Mouse (Mus musculus) hindbrain, embryonic 12.5 days (tissue): ENCODE measurements around the gene Anxa8. TPM values are rescaled to one million over a fixed set of nuclear protein-coding genes. Genes with fewer than 3 reads are reported as not detected.

ENCODE experiments used
- ATAC-seq: fragments of 200-750 bp; cut with Nextera tagmentation; 2 replicates; pipeline ENCODE4 v1.8.0; 2017; ENCODE audit warnings: moderate TSS enrichment; ENCODE audit not compliant: low FRiP score
- H3K27ac ChIP-seq: fragments of 300-500 bp; sonication (generic); 2 replicates; pipeline ENCODE4 v1.5.1; 2016; ENCODE audit warnings: mild to moderate bottlenecking
- H3K27me3 ChIP-seq: fragments of 300-500 bp; sonication (generic); 2 replicates; pipeline ENCODE4 v1.6.1; 2016; ENCODE audit warnings: mild to moderate bottlenecking
- H3K36me3 ChIP-seq: fragments of 300-500 bp; sonication (generic); 2 replicates; pipeline ENCODE4 v1.6.1; 2016; ENCODE audit warnings: mild to moderate bottlenecking
- H3K4me1 ChIP-seq: fragments of 300-500 bp; sonication (generic); 2 replicates; pipeline ENCODE4 v1.6.1; 2016
- H3K4me2 ChIP-seq: fragments of 300-500 bp; sonication (generic); replicated peaks from 2 replicates; pipeline ENCODE4 v1.6.1; 2016; ENCODE audit warnings: mild to moderate bottlenecking
- H3K4me3 ChIP-seq: fragments of 300-500 bp; sonication (generic); 2 replicates; pipeline ENCODE4 v1.5.1; 2016; ENCODE audit warnings: mild to moderate bottlenecking
- H3K9ac ChIP-seq: fragments of 300-500 bp; sonication (generic); 2 replicates; pipeline ENCODE4 v1.6.1; 2016; ENCODE audit warnings: mild to moderate bottlenecking, moderate library complexity
- H3K9me3 ChIP-seq: fragments of 300-500 bp; sonication (generic); replicated peaks from 2 replicates; pipeline ENCODE4 v1.6.1; 2016; ENCODE audit warnings: mild to moderate bottlenecking
- WGBS: fragments of 180-500 bp; shearing (Covaris S2); methylation state at CpG from one replicate; pipeline ENCODE4 v1.1.7; 2016; 5-methylcytosine and 5-hydroxymethylcytosine counted together
- polyA plus RNA-seq: library from polyadenylated mRNA; unstranded; fragments of >200 nt; fragmentation: Nextera tagmentation; extraction: Ambion mirVana; gene quantifications from 2 replicates; pipeline ENCODE4 v1.2.1, GENCODE M21; 2016

Gene Anxa8
- polyA plus RNA-seq, 1 experiment from 2014 or later, result 1.1 TPM

GRCm38 (mm10) chr14:34120923-34121351 is 35.2 kb downstream of the Anxa8 start:
- Histone ChIP-seq H3K27ac (no peak overlapping the region), H3K27me3 (no peaks in the 10 kb centered on the region), H3K36me3 (no peaks in the 10 kb centered on the region), H3K4me1 (no peaks in the 10 kb centered on the region), H3K4me3 (no peak overlapping the region), H3K9ac (no peak overlapping the region), H3K9me3 (no peaks in the 10 kb centered on the region), H3K4me2 (no peak overlapping the region)
- no peak for ATAC-seq
- WGBS, result 94% methylated on average over 3 of the region's 3 CpGs

- ATAC-seq, result no peak
- H3K4me3 ChIP-seq, result no peak overlapping the region
- H3K9me3 ChIP-seq, result no peaks in the 10 kb centered on the region
- H3K36me3 ChIP-seq, result no peaks in the 10 kb centered on the region
- H3K4me1 ChIP-seq, result no peaks in the 10 kb centered on the region
- 89% methylated on average over 4 of the region's 4 CpGs for WGBS
- H3K4me2 ChIP-seq, result no peak overlapping the region
- H3K27ac ChIP-seq, result no peak overlapping the region
- H3K27me3 ChIP-seq, result no peaks in the 10 kb centered on the region
- no peak overlapping the region for H3K9ac ChIP-seq
These were observed 35.9 kb downstream of the Anxa8 start for GRCm38 (mm10) chr14:34121691-34122090.

GRCm38 (mm10) chr14:34131216-34131615 is 45.4 kb downstream of the Anxa8 start:
- no peaks in the 10 kb centered on the region for H3K36me3 ChIP-seq
- no peak overlapping the region for H3K27ac ChIP-seq
- no peak overlapping the region for H3K4me2 ChIP-seq
- ATAC-seq, result no peak
- no peak overlapping the region for H3K9ac ChIP-seq
- no peak overlapping the region for H3K4me3 ChIP-seq
- peaks cover 5% of the 10 kb centered on the region for H3K4me1 ChIP-seq
- 67% methylated on average over 6 of the region's 6 CpGs for WGBS
- H3K27me3 ChIP-seq, result no peaks in the 10 kb centered on the region
- no peaks in the 10 kb centered on the region for H3K9me3 ChIP-seq

DNA sequence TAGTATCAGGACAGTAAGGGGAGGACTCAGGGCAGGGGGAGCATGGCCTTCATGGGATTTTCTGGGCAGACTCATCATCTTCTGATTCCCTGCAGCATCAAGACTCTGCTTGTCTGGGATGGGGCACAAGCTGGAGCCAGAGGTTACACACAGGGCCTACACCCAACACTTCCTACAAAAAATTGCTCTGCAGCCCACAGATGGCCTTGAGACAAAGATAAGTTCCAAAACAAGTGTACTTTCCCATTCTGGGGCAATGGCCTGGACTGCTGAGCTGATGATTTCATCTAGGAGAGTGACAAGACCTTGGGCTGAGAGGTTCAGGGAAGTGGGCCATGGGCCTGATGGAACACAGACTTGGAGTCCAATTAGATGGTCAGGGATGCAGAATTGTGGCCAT is 49.6 kb downstream of the Anxa8 start:
- H3K27ac ChIP-seq, result no peak overlapping the region
- no peaks in the 10 kb centered on the region for H3K36me3 ChIP-seq
- H3K4me1 ChIP-seq, result peaks cover 5% of the 10 kb centered on the region
- no peaks in the 10 kb centered on the region for H3K9me3 ChIP-seq
- ATAC-seq, result no peak
- no peak overlapping the region for H3K4me3 ChIP-seq
- H3K9ac ChIP-seq, result no peak overlapping the region
- H3K27me3 ChIP-seq, result no peaks in the 10 kb centered on the region; the same call in 1 of the 2 replicates
- H3K4me2 ChIP-seq, result no peak overlapping the region

DNA sequence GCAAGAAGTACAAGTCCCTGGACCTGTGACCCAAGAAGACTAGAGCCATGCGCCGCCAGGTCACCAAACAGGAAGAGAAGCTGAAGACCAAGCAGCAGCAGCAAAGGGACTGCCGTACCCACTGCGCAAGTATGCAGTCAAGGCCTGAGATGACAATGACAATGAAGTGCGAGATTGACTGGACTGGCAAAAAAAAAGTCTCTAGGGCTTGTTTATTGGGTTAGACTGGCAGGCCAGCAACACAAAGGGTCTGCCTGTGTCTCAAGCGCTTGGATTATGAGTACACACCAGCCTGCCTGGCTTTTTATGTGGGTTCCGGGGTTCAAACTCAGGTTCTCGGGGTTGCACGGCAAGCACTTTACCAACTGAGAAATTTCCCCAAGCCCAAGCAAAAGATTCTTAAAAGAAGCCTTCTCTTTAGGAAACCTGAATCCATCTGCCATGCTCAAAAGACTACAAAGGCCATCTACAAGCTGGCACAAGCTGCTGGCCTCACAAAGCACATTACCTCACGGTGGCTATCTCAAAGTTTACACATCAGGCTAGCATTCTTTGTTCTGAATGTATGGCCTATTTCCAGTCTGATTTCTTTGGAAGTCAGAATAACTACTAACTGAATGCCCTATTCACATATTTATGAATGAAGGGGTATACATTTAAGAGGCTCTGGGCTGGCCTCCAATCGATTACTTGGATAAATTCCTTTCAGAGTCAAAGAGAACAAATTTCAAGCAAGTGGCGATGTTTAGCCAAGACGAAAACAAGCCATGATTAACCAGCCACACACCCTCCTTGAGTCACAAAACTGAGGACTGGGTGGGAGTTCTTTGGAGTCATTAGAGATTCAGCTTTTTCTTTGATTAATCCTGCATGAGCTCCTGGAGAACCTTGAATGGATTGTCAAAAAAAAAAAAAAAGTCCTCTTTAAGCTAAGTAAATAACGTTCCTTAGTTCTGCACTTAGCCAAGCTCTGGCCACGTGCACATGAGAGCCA is 54.2 kb downstream of the Anxa8 start:
- H3K36me3 ChIP-seq, result no peaks in the 10 kb centered on the region
- H3K4me3 ChIP-seq, result no peak overlapping the region
- no peak overlapping the region for H3K9ac ChIP-seq
- no peak overlapping the region for H3K4me2 ChIP-seq
- no peak overlapping the region for H3K27ac ChIP-seq
- no peaks in the 10 kb centered on the region; the same call in 1 of the 2 replicates for H3K27me3 ChIP-seq
- H3K9me3 ChIP-seq, result no peaks in the 10 kb centered on the region
- no peak for ATAC-seq
- WGBS, result 85% methylated on average over 15 of the region's 15 CpGs
- H3K4me1 ChIP-seq, result no peaks in the 10 kb centered on the region

DNA sequence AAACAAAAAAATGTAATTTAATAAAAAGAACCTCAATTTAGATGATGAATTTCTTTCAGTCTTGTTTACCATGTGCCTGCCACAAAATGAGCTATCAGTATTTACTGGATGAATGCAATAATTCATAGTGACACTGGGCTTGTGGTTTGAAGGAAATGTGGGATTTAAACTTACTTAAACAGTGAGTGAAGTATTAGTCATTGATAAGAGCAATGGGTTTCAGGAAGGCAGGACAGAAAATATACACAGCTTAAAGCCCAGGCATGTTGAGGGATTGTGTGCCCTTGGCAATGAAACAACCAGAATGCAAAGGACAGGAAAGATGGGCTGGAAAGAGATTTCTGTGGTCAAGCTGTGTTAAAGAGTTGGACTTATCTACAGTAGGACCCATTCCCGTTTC is 56.5 kb downstream of the Anxa8 start:
- Histone ChIP-seq H3K9ac (no peak overlapping the region), H3K9me3 (no peaks in the 10 kb centered on the region), H3K27ac (no peak overlapping the region), H3K4me2 (no peak overlapping the region), H3K27me3 (no peaks in the 10 kb centered on the region), H3K4me3 (no peak overlapping the region), H3K4me1 (no peaks in the 10 kb centered on the region), H3K36me3 (no peaks in the 10 kb centered on the region)
- 74% methylated on average over 1 of the region's 1 CpGs for WGBS
- no peak for ATAC-seq

DNA sequence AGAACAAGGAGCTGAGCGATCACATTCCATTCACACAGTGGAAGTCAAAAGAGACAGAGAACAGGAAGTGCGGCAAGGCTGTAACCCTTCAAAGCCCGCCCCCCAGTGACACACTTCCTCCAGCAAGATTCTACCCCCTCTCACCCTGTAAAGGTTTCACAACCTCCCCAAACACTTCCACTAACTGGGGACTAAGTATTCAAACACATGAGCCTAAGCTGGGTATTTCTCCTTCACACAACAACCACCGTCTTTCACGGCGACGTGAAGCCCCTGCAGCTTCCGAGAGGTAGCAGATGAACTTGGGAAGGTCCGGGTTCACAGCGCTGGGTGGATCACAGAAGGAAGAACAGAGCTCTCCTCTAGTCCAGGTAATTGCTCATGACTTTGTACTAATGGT is 57.1 kb downstream of the Anxa8 start:
- Histone ChIP-seq H3K4me1 (no peaks in the 10 kb centered on the region), H3K9ac (no peak overlapping the region), H3K36me3 (no peaks in the 10 kb centered on the region), H3K27ac (no peak overlapping the region), H3K9me3 (no peaks in the 10 kb centered on the region), H3K4me3 (no peak overlapping the region), H3K27me3 (no peaks in the 10 kb centered on the region), H3K4me2 (no peak overlapping the region)
- ATAC-seq, result no peak
- WGBS, result 93% methylated on average over 10 of the region's 10 CpGs

Other genes with a start within 250 kb of the Anxa8 start
- 17.8 and 23.7 TPM in 2 replicates for gene Gdf10, start 162.4 kb upstream of the Anxa8 start, polyA plus RNA-seq
- 0.06 TPM in 1 of 2 replicates, not detected in the other for gene Gdf2, start 144.9 kb upstream of the Anxa8 start, polyA plus RNA-seq
- not detected in 2 replicates for gene Rbp3, start 132.0 kb upstream of the Anxa8 start, polyA plus RNA-seq
- gene Zfp488, start 107.2 kb upstream of the Anxa8 start, polyA plus RNA-seq, result 0.25 and 0.34 TPM in 2 replicates
- not detected in 2 replicates for gene Gm30083, start 70.8 kb upstream of the Anxa8 start, polyA plus RNA-seq
- gene Gm5460, start 69.2 kb upstream of the Anxa8 start, polyA plus RNA-seq, result not detected in 2 replicates
- not detected in 2 replicates for gene Antxrl, start 33.3 kb upstream of the Anxa8 start, polyA plus RNA-seq
- gene A630023A22Rik, start 16.8 kb downstream of the Anxa8 start, polyA plus RNA-seq, result not detected in 2 replicates
- gene Npy4r, start 66.5 kb downstream of the Anxa8 start, polyA plus RNA-seq, result 0.05 and 0.10 TPM in 2 replicates
- gene Gprin2, start 115.7 kb downstream of the Anxa8 start, polyA plus RNA-seq, result 3.3 and 4.8 TPM in 2 replicates
- gene Syt15, start 133.6 kb downstream of the Anxa8 start, polyA plus RNA-seq, result 0.36 and 0.59 TPM in 2 replicates
- gene Shld2, start 224.5 kb downstream of the Anxa8 start, polyA plus RNA-seq, result 8.5 and 9.4 TPM in 2 replicates
- gene Glud1, start 224.7 kb downstream of the Anxa8 start, polyA plus RNA-seq, result 97.7 and 110 TPM in 2 replicates